Mouse (Mus musculus): ENCODE results near the gene Mettl3.
A peak's percentile ranks its signal among the peaks of the same experiment; 100 is the strongest.

The Mettl3 gene

GRCm38 (mm10) chr14:52284191-52284590, 20.7 kb downstream of the Mettl3 start:
- no peak for DNase-seq (ENCODE audit: low spot score)

- no peak for DNase-seq (ENCODE audit: low spot score)
Measured at GRCm38 (mm10) chr14:52283629-52284028, 21.3 kb downstream of the Mettl3 start.

- no peak for DNase-seq (ENCODE audit: low spot score)
Measured at GRCm38 (mm10) chr14:52279747-52280120, 25.2 kb downstream of the Mettl3 start.

GRCm38 (mm10) chr14:52278932-52279746, 25.8 kb downstream of the Mettl3 start, which contains the start of the genes Tox4 and Rab2b:
Gene Tox4 (plus strand): TSS chr14:52279146.
Gene Rab2b (minus strand): TSS chr14:52279545.
- peak; percentile 99 for DNase-seq (ENCODE audit: low spot score)

DNA sequence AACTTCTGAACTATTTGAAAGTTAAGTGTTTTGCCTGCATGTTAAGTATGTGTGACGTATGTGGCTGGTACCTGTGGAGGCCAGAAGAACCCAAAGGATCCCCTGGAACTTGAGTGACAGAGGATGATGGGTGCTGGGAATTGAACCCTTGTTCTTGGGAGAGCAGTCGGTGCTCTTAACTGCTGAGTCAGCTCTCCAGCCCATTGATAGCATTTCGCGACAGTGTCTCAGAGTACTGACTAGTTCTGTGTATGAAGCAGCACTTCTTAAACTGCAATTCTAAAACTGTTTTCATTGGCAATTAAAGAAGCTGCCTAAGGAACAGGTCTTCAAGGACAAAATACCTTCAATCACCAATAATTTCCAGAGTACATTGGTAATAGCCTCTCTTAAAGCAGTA, 27.7 kb downstream of the Mettl3 start:
- no peak for DNase-seq (ENCODE audit: low spot score)

GRCm38 (mm10) chr14:52272781-52273180, 32.1 kb downstream of the Mettl3 start:
- no peak for DNase-seq (ENCODE audit: low spot score)

DNA sequence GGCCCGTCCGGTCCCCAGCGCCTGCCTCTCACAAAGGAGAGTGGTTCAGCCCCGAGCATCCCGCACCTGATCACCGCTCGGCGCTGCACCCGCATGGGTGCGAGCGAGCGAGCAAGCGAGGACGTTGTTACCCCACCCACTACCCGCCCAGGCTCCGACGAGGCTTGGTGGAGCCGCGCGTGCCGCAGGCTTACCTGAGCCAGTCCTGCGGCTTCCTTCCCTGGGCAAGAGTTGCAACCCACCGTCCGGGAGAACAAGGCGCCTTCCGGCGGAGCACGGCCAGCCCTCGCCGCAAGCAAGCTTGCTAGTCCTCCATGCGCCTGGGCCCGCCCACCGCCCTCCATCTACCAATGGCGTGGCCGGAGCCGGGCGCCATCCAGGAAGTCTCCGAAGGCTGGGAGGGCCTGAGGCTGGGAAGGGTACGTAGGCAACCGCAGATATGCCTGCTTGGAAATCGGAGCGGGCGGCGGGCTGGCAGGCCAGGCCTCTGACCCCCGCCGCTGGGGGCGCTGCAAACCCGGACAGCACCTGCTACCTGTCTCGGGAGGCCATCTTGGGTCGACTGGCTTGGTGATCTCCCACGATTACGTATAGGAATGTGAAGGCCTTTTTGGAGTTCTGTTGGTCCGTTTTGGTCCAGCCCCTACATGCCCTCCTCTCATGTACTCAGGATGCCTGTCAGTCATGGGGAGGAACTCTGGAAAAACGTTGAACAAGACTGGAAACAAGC, 47.3 kb downstream of the Mettl3 start, which contains the start of gene Chd8:
Gene Chd8 (minus strand): TSS at position 297 of the 730 bp plus-strand sequence.
- peak; percentile 92 for DNase-seq (ENCODE audit: low spot score)

DNA sequence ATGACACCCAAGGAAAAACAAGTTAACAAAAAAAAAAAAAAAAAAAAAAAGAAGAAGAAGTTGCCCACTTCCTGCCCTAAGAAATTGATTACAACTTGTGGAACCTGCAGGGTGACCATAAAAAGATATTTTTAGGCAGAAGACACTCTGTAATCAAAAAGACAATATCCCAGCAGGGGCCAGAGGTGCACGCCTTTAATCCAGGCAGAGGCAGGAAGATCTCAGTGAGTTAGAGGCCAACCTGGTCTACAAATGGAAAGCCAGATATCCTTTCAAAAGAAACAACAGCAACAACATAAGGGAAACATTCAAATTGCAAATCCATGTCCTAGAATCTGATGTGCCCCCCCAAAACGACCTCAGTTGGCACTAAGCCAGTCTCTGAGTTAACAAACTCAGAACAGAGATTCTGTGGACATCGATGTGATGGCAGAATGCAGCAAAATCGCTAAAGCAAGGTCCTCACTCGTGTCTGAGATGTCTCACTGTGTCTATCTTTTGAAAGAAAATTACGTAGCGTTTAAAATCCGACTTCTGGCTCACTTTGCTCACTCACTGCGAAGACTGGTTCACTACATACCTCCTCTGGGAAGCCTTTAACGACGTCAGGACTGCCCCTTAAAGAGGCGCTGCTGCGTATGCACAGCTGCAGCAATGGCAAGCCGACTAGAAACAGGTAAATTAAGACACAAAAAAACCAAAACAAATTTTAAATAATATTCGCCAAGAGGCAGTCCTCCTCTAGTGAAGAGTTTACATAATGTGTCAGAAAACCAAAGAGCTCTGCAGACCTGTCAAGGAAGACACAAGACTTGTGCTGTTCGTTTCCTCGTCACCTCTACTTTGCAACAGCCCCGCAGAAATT, 48.4 kb downstream of the Mettl3 start:
- DNase-seq (ENCODE audit: low spot score), result peak; percentile 15

DNA sequence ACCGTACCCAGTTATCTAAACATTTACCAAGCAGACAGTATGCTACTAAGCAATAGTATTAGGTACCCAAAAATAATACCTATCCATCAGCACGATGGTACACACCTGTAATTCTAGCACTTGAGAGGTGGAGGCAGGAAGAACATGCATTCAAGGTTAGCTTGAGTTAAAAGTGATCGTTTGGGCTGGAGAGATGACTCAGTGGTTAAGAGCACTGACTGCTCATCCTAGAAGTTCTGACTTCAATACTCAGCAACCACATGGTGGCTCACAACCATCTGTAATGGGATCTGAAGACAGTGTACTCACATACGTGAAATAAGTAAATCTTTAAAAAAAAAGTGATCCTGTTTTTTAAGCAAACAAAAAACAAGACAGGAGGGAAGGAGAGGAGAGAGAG, 58.8 kb downstream of the Mettl3 start:
- DNase-seq (ENCODE audit: low spot score), result no peak

All from spleen, adult 12 weeks (tissue).